Mouse (Mus musculus) yolk sac, embryonic 10.5 days (tissue): ENCODE measurements at regions not wholly inside any gene's neighbourhood (a gene's known extent, or its start where the extent isn't known, plus 50 kb on each side); places are given as distances from the start of the nearest gene placed in this dataset.
"Not testable (repeated sequence)": the region's sequence is repeated elsewhere in the genome, so short reads cannot be mapped to it uniquely, and the experiment has no call there.

Source experiments
- DNase-seq: peaks from one replicate; pipeline ENCODE4 v3.0.0-alpha.2; 2017; ENCODE audit warnings: low spot score

GRCm38 (mm10) chr17:17197229-17197628 is 76.0 kb downstream of the Zfp97 start:
- not testable (repeated sequence) for DNase-seq

- no peak for DNase-seq
Measured at GRCm38 (mm10) chr17:17229069-17229468, 107.9 kb downstream of the Zfp97 start.

- peak; percentile 92 for DNase-seq
Measured at GRCm38 (mm10) chr17:17234329-17235185, 113.3 kb downstream of the Zfp97 start.

GRCm38 (mm10) chr17:17235186-17235482 is 113.9 kb downstream of the Zfp97 start:
- DNase-seq: not testable (repeated sequence)
